Mouse (Mus musculus) CH12.LX (cell line): ENCODE data around the gene Olfr849. TPM values are rescaled to one million over a fixed set of nuclear protein-coding genes. Genes with fewer than 3 reads are reported as not detected.

Experiments used
- polyA plus RNA-seq: library from polyadenylated mRNA; unstranded; fragments of >175 nt; gene quantifications from 2 replicates; pipeline ENCODE4 v1.2.1, GENCODE M21; 2012; ENCODE audit warnings: low read depth; ENCODE audit not compliant: insufficient read length
- total RNA-seq, 2 experiments: library from RNA; depleted of rRNA; stranded (reverse); fragments of 300-350 nt in 1 of 2; fragments of >200 nt in 1 of 2; gene quantifications; 2 replicates each; pipeline ENCODE4 v1.2.3; 2012 to 2014

The Olfr849 gene
- total and polyA plus RNA-seq, 3 experiments, result not detected

Other genes starting within 250 kb of the Olfr849 start
- gene Olfr843, start 188.3 kb upstream of the Olfr849 start, total RNA-seq (2012; rRNA removed), result not detected in 2 replicates
- gene Olfr843, start 188.3 kb upstream of the Olfr849 start, total RNA-seq (2014; rRNA removed), result not detected in 2 replicates
- gene Olfr843, start 188.3 kb upstream of the Olfr849 start, polyA plus RNA-seq, result not detected in 2 replicates
- gene Olfr844, start 123.9 kb upstream of the Olfr849 start, total RNA-seq (2012; rRNA removed), result not detected in 2 replicates
- not detected in 2 replicates for gene Olfr844, start 123.9 kb upstream of the Olfr849 start, total RNA-seq (2014; rRNA removed)
- not detected in 2 replicates for gene Olfr844, start 123.9 kb upstream of the Olfr849 start, polyA plus RNA-seq
- gene Olfr845, start 103.8 kb upstream of the Olfr849 start, total RNA-seq (2012; rRNA removed), result not detected in 2 replicates
- not detected in 2 replicates for gene Olfr845, start 103.8 kb upstream of the Olfr849 start, total RNA-seq (2014; rRNA removed)
- not detected in 2 replicates for gene Olfr845, start 103.8 kb upstream of the Olfr849 start, polyA plus RNA-seq
- gene Olfr846, start 76.3 kb upstream of the Olfr849 start, total RNA-seq (2012; rRNA removed), result not detected in 2 replicates
- not detected in 2 replicates for gene Olfr846, start 76.3 kb upstream of the Olfr849 start, total RNA-seq (2014; rRNA removed)
- gene Olfr846, start 76.3 kb upstream of the Olfr849 start, polyA plus RNA-seq, result not detected in 2 replicates
- gene Olfr847, start 61.6 kb upstream of the Olfr849 start, total RNA-seq (2012; rRNA removed), result not detected in 2 replicates
- gene Olfr847, start 61.6 kb upstream of the Olfr849 start, total RNA-seq (2014; rRNA removed), result not detected in 2 replicates
- not detected in 2 replicates for gene Olfr847, start 61.6 kb upstream of the Olfr849 start, polyA plus RNA-seq
- gene Olfr850, start 38.0 kb downstream of the Olfr849 start, total RNA-seq (2012; rRNA removed), result not detected in 2 replicates
- not detected in 2 replicates for gene Olfr850, start 38.0 kb downstream of the Olfr849 start, total RNA-seq (2014; rRNA removed)
- not detected in 2 replicates for gene Olfr850, start 38.0 kb downstream of the Olfr849 start, polyA plus RNA-seq
- gene Olfr851, start 53.0 kb downstream of the Olfr849 start, total RNA-seq (2012; rRNA removed), result not detected in 2 replicates
- not detected in 2 replicates for gene Olfr851, start 53.0 kb downstream of the Olfr849 start, total RNA-seq (2014; rRNA removed)
- not detected in 2 replicates for gene Olfr851, start 53.0 kb downstream of the Olfr849 start, polyA plus RNA-seq
- not detected in 2 replicates for gene Olfr853, start 100.8 kb downstream of the Olfr849 start, total RNA-seq (2012; rRNA removed)
- gene Olfr853, start 100.8 kb downstream of the Olfr849 start, total RNA-seq (2014; rRNA removed), result not detected in 2 replicates
- gene Olfr853, start 100.8 kb downstream of the Olfr849 start, polyA plus RNA-seq, result not detected in 2 replicates
- gene Olfr854, start 127.1 kb downstream of the Olfr849 start, total RNA-seq (2012; rRNA removed), result not detected in 2 replicates
- not detected in 2 replicates for gene Olfr854, start 127.1 kb downstream of the Olfr849 start, total RNA-seq (2014; rRNA removed)
- not detected in 2 replicates for gene Olfr854, start 127.1 kb downstream of the Olfr849 start, polyA plus RNA-seq
- not detected in 2 replicates for gene Olfr855, start 142.4 kb downstream of the Olfr849 start, total RNA-seq (2012; rRNA removed)
- not detected in 2 replicates for gene Olfr855, start 142.4 kb downstream of the Olfr849 start, total RNA-seq (2014; rRNA removed)
- not detected in 2 replicates for gene Olfr855, start 142.4 kb downstream of the Olfr849 start, polyA plus RNA-seq
- 12.2 and 15.6 TPM in 2 replicates for gene Zfp317, start 181.8 kb downstream of the Olfr849 start, total RNA-seq (2012; rRNA removed)
- 25.9 and 26.0 TPM in 2 replicates for gene Zfp317, start 181.8 kb downstream of the Olfr849 start, total RNA-seq (2014; rRNA removed)
- gene Zfp317, start 181.8 kb downstream of the Olfr849 start, polyA plus RNA-seq, result 10.2 and 10.7 TPM in 2 replicates